Mouse (Mus musculus) kidney, adult 2 months (tissue): ENCODE measurements around the gene Gm10097.

Experiments
- CTCF ChIP-seq: fragments of 200-500 bp; conservative IDR thresholded peaks from 2 replicates; pipeline ENCODE4 v1.5.1; 2011; ENCODE audit warnings: low read depth, mild to moderate bottlenecking, control low read depth, low read length, moderate library complexity, mixed read lengths; ENCODE audit not compliant: insufficient read depth, insufficient read length
- POLR2A ChIP-seq: fragments of 200-500 bp; IDR thresholded peaks from one replicate; pipeline ENCODE4 v1.6.1; 2011; ENCODE audit warnings: low read depth, low read length, control low read depth

GRCm38 (mm10) chr10:5032192-5033048 is 36.6 kb upstream of the Gm10097 start:
- TF ChIP-seq CTCF (no peak), POLR2A (no peak)
